Mouse (Mus musculus) left cerebral cortex, postnatal 25 days (tissue): Measurements from ENCODE around the gene Olfr20. TPM values are rescaled to one million over a fixed set of nuclear protein-coding genes. Genes with fewer than 3 reads are reported as not detected.
"Not testable (repeated sequence)": the region's sequence is repeated elsewhere in the genome, so short reads cannot be mapped to it uniquely, and the experiment has no call there.

Experiments used
- DNase-seq, 2 experiments: peaks; one replicate each; pipeline ENCODE4 v3.0.0; 2022; ENCODE audit warnings: low spot score in 2 of 2, mixed read lengths in 1 of 2
- intact Hi-C: fragments of 180-260 bp; cut with DNase I; formaldehyde crosslinking; loops from one replicate; pipeline ENCODE4 v1.15.1; 2025
- total RNA-seq, 2 experiments: library from RNA; stranded (reverse); gene quantifications; 2 replicates each; pipeline ENCODE4 v1.2.3; 2021

Olfr20 gene
- not detected for total RNA-seq

- intact Hi-C loops: no loop called here
- DNase-seq: no peak
Observed at GRCm38 (mm10) chr11:73350483-73350882, at the start of gene Olfr20. Gene Olfr20, plus strand, starts transcription at chr11:73350783.

DNA sequence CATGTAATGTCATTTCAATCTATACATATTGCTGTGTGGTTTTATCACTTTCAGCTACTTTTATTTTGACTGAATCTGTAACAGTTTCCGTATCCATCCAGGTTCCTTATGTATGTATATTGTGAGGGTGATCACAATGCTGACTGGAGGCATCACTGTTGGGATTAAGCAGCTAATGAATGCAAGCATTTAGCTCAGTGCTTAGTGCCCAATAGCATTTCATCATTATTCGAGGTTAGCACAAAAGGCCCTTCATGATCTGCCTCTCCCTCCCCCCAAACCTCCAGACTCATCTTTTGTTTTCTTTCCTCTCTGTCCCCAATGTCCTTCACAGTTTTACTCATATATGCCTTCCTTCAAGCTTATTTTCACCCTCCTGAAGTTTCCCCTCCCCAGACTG lies 47.5 kb upstream of the Olfr20 start:
- intact Hi-C loops: no loop called here
- no peak for DNase-seq

DNA sequence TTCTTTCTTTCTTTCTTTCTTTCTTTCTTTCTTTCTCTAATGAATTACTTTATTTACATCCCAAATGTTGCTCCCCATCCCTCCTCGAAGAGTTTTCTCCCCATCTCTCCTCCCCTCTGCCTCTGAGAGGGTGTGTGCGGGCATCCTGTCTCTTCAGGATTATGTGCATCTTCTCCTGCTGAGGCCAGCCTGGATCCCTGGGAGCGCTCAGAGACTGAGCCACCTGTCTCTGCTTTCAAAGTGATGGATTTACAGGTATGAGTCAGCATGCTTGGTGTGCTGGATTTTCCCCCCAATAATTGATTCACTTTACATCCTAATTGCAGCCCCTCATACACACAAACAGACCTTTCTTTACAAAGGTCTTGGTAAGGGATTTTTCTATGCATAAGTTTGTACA lies 34.6 kb upstream of the Olfr20 start:
- no peak for DNase-seq
- intact Hi-C loops: no loop called here

GRCm38 (mm10) chr11:73318581-73318980 lies 32.0 kb upstream of the Olfr20 start:
- DNase-seq, intact Hi-C loops: not testable (repeated sequence)

- DNase-seq, intact Hi-C loops: not testable (repeated sequence)
Observed at GRCm38 (mm10) chr11:73321064-73321463, 29.5 kb upstream of the Olfr20 start.

GRCm38 (mm10) chr11:73323906-73324830 lies 26.4 kb upstream of the Olfr20 start:
- DNase-seq: no peak
- intact Hi-C loops: no loop called here

DNA sequence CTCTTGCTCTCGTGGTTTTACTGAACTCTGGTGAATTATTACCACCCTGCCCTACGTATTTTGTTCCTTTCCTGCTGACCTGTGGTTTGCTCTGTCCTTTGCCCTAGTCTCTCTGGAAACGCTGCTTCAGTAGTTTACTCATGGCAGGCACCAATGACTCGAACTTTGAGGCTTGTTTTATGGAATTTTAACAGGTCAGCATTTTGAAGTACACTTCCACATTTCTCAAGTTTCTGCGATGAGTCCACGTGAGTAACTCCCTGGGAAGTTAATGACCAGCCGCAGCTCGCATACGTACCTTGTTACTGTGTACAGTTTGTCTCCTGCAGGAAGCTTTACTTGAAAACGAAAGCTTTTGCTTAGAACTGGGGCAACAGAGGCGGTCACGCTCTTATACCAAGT lies 24.1 kb upstream of the Olfr20 start:
- intact Hi-C loops: no loop called here
- no peak for DNase-seq

DNA sequence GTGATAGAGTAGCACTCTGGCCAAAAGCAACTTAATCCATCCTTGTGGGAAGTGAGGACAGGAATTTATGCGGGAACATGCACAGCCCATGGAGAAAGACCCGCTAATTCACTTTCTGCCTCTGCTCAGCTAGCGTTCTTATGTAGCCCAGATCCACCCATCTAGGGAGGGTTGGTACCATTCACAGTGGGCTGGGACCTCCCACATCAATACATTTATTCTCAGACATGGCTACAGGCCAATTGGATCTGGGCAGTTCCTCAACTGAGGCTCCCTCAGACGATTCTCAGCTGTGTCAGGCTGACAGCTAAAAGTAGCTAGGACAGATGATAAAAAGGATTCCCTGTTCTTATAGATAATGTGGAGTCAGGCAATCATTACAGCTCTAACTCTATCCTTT lies 23.2 kb upstream of the Olfr20 start:
- DNase-seq: peak in 1 of 2 experiments; percentile 50
- intact Hi-C loops: no loop called here

- no peak for DNase-seq
- intact Hi-C loops: no loop called here
Observed at GRCm38 (mm10) chr11:73329442-73329841, 21.1 kb upstream of the Olfr20 start, which contains the start of the genes Aspa, Gm49340 and Spata22. Gene Aspa, minus strand, starts transcription at chr11:73329596. Gene Gm49340, plus strand, starts transcription at chr11:73329741. Gene Spata22, plus strand, starts transcription at chr11:73329741.

GRCm38 (mm10) chr11:73333357-73333756 lies 17.2 kb upstream of the Olfr20 start:
- intact Hi-C loops: no loop called here

GRCm38 (mm10) chr11:73336919-73337318 lies 13.7 kb upstream of the Olfr20 start:
- no peak for DNase-seq
- intact Hi-C loops: no loop called here

More at GRCm38 (mm10) chr11:73333357-73333756, 17.2 kb upstream of the Olfr20 start:
- DNase-seq: no peak

GRCm38 (mm10) chr11:73370946-73371345 lies 20.4 kb downstream of the Olfr20 start, which contains the start of gene Olfr376:
Gene Olfr376, plus strand, starts transcription at chr11:73371246.
- intact Hi-C loops: no loop called here

DNA sequence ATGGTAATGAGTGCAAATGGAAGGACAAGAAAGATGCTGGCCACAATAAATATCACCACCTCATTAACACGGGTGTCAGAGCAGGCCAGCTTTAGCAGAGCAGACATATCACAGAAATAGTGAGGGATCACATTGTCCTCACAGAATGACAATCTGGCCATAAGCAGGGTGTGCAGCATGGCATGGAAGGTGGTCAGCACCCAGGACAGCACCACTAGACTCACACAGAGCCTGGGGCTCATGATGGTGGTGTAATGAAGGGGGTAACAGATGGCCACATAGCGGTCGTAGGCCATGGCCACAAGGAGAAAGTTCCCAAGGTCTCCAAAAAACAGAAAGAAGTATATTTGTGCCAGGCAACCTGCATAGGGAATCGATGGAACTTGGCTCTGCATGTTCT lies 44.8 kb downstream of the Olfr20 start:
- intact Hi-C loops: no loop called here
- DNase-seq: no peak

More at GRCm38 (mm10) chr11:73370946-73371345, 20.4 kb downstream of the Olfr20 start, which contains the start of gene Olfr376:
- DNase-seq: no peak

DNA sequence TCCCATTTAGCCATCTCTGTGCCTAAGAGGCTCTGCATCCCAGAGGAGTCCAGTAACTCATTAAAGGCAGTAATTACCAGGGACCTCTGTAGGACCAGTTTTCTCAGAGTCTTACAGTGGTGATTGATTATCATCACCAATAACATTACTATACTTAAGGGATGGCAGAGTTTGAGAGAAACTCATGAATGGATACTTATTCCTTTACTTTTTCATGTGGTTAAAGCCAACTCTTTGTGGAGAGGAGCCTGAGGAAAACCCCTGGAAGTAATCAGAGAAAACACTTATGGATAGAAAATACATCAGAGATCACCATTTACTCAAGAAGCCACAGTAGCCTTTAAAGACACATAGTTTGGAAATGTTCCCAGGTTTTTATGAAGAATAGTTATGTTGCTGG lies 48.9 kb downstream of the Olfr20 start, which contains the start of gene Olfr1:
Gene Olfr1 (minus strand): TSS at position 101 of the 400 bp plus-strand sequence.
- DNase-seq: no peak
- intact Hi-C loops: no loop called here

Other genes with a start within 250 kb of the Olfr20 start
- gene Haspin, start 212.5 kb upstream of the Olfr20 start, total RNA-seq: under 1 TPM; 0.21 to 0.25 TPM
- under 1 TPM; 0.32 to 0.44 TPM for gene P2rx5, start 190.4 kb upstream of the Olfr20 start, total RNA-seq
- 10 to 100 TPM; 55.6 to 55.9 TPM for gene Emc6, start 173.7 kb upstream of the Olfr20 start, total RNA-seq
- 10 to 100 TPM; 10.2 to 11.3 TPM for gene Tax1bp3, start 173.7 kb upstream of the Olfr20 start, total RNA-seq
- gene Ctns, start 151.7 kb upstream of the Olfr20 start, total RNA-seq: 10 to 100 TPM; 19.2 to 21.0 TPM
- gene Shpk, start 151.3 kb upstream of the Olfr20 start, total RNA-seq: 1 to 10 TPM; 2.0 to 2.7 TPM
- under 1 TPM in 1 of 2 experiments, not detected in 1; 0.50 TPM for gene Trpv1, start 116.5 kb upstream of the Olfr20 start, total RNA-seq
- gene Trpv3, start 83.4 kb upstream of the Olfr20 start, total RNA-seq: under 1 TPM; 0.25 to 0.48 TPM
- 10 to 100 TPM in 1 of 2 experiments, 1 to 10 TPM in 1; 8.6 to 12.9 TPM for gene Aspa, start 21.2 kb upstream of the Olfr20 start, total RNA-seq
- not detected for gene Gm49340, start 21.0 kb upstream of the Olfr20 start, total RNA-seq
- not detected for gene Spata22, start 21.0 kb upstream of the Olfr20 start, total RNA-seq
- not detected for gene Olfr376, start 20.5 kb downstream of the Olfr20 start, total RNA-seq
- not detected for gene Olfr1, start 48.8 kb downstream of the Olfr20 start, total RNA-seq
- not detected for gene Olfr378, start 77.7 kb downstream of the Olfr20 start, total RNA-seq
- not detected for gene Olfr380, start 106.7 kb downstream of the Olfr20 start, total RNA-seq
- not detected for gene Olfr381, start 140.8 kb downstream of the Olfr20 start, total RNA-seq
- not detected for gene Olfr382, start 166.4 kb downstream of the Olfr20 start, total RNA-seq
- gene Olfr385, start 242.2 kb downstream of the Olfr20 start, total RNA-seq: not detected
- not detected for gene Olfr384, start 247.8 kb downstream of the Olfr20 start, total RNA-seq